Mouse (Mus musculus) kidney, adult 18-20 months (tissue): ENCODE measurements around the gene Calhm3.
"Not testable (repeated sequence)": the region's sequence is repeated elsewhere in the genome, so short reads cannot be mapped to it uniquely, and the experiment has no call there.

Source experiments
- DNase-seq: peaks from one replicate; pipeline ENCODE4 v3.0.0; 2021

Gene Calhm3

GRCm38 (mm10) chr19:47166758-47167157, 9.2 kb upstream of the Calhm3 start:
- DNase-seq = no peak

DNA sequence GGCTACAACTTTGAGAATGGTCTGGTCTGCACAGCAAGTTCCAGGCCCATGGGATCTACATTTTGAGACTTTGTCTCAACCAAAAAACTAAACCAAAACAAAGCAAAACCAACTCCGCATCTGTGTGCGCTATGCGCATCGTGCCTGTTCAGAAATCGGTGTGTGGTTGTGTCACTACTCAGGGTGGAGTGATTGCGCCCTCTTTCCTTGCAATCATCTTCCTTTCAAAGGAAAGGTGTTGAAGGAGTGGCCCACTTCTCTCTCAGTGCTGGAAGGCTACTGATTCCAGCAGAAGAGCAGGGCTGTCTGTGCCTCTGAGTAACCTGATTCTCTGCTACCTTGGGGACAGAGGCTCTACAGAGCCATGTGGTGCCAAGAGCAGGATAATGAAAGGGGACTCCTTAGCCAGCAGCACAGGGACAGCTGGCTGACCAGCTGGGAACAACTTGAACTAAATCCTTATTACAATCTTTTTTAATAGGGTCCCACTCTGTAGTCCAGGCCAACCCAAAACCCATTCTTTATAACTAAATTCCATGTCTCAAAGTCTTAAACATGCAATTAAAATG, 5.7 kb upstream of the Calhm3 start:
- no peak for DNase-seq

DNA sequence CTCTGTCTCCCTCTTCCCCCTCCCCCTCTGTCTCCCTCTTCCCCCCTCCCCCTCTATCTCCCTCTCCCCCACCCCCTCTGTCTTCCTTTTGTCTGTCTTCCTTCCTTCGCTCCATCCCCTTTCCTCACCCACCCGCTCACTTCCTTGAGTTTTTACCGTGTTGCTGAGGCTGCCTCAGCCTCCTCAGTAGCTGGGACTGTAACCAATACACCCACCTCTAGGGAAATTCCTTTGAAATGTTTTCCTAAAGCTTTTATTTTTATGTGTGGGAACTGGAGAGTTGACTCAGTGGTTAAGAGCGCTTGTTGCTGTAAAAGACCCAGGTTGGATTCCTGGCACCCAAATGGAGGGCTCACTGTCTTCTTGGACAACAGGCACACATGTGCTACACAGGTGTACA, 4.1 kb upstream of the Calhm3 start:
- DNase-seq = no peak

- DNase-seq = no peak
These were observed 3.8 kb downstream of the Calhm3 start for GRCm38 (mm10) chr19:47153767-47154166.

DNA sequence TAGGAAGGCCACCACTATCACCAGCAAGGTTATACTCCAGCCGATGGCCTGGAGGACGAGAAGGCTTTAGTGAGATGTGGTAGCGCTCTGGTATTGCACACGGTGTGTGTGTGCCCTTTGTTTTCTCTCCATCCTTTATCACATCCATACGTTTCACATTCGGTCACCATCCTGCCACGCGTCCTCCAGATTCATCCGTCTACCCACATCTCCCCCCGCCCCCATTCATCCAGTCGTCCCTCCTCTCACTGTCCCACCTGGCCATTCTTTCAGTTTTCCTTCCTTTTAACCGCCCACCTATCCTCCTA, 5.5 kb downstream of the Calhm3 start:
- DNase-seq = no peak

- no peak for DNase-seq
These were observed 6.1 kb downstream of the Calhm3 start for GRCm38 (mm10) chr19:47151332-47152061.

DNA sequence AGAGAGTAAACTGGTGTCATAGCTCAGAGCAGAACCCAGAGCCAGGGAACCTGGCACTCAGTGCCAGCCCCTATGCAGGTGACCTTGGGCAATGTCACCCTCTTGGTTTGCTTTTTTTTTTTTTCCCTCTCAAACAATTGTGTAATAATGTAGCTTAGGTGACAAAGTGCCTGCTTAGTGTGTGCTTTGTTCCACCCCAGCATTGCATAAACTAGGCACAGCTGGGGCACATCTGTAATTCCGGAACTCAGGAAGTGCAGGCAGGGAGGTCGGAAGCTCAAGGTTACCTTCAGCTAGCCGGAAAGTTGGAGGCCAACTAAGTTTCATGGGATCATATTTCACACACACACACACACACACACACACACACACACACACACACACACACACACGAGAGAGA, 7.7 kb downstream of the Calhm3 start:
- no peak for DNase-seq

- DNase-seq = no peak
These were observed 9.2 kb downstream of the Calhm3 start for GRCm38 (mm10) chr19:47148267-47148847.

DNA sequence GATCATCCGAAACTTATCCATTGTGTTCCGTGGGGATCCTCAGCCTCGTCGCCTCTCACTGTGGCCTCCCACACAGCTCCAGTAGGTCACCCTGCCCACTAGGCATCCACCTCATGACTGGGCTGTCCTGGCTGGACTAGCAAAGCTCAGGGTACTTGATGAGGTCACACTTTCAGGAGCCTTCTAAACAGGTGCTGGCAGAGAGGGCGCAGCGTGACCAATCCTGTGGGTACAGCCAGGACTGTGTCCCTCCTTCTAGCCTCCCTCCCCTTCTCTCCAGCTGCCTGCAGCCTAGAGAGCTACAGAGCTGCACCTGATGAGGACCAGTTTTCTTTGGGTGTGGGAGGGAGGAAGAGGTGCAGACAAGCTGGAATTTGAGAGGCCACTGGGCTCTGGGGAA, 13.4 kb downstream of the Calhm3 start, which contains the start of gene Calhm1:
Calhm1 (minus strand) TSS at position 101 of the 400 bp plus-strand sequence.
- DNase-seq = no peak

DNA sequence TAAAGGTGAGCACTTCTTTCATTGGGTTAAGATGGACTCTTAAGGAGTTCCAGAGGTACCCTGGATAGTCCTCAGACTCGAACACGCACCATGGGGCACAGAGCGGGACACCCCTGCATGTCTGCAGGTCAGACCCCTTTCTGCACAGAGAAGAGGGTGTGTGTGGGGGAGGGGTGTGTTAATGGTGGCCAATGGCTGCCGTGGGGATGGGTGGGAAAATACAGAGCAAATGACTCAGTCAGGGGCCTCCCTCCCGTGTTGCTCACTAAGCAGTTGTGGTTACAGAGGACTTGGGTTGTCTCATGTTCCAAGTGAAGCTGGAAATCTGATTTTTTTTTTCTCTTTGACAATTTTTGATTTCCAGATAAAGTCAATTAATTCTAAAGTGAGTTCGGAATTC, 15.1 kb downstream of the Calhm3 start:
- DNase-seq = no peak

DNA sequence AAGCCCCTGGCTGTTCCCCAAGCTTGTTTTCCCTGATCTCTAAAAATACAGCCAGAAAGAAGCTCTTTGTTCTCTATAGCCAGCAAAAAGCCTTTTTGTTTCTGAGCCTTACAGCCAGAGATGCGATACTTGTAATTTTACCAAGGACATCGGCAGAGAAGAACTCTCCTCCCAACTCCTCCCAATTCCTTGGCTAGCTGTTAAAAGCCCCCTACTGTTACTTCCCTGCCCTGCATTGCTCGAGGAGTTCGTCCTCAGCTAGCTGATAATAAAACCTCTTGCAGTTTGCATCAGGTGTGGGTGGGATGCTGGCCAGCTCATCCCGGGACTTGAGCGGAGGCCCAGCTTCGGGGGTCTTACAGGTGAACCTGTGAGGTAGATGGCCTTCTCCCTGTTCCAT, 18.0 kb downstream of the Calhm3 start:
- not testable (repeated sequence) for DNase-seq

DNA sequence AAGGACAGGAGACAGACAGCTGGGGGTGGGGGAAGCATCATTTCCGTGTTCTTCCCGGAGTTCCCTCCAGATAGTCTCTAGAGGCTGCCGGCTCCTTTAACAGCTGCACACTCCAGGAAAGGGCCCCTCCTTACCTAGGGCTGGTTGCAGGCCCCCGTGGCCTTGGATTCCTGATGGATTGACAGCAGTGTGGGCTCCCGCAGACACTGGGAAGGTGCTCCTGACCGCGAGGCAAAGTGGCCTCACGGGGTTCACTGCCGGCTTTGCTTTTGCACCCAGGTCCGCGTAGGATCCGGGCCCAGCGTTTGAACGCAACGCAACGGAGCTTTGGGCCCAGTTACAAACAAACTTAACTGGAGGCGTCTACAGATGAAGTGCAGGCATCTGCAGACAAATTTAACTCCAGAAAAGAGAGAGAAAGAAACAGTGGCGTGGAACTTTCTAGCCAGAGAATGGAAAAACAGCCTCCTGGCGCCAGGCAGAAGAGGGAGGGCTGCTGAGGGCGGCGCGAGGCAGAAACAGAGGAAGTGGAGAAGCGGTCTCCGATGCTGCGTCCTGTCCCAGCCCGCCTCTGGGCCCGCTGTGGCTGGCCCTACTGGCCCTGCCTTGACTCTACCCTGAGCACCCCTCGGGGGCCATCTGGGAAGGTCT, 19.7 kb downstream of the Calhm3 start, which contains the start of gene Calhm2:
Calhm2 (minus strand) TSS at position 524 of the 651 bp plus-strand sequence.
- DNase-seq = peak; percentile 48

DNA sequence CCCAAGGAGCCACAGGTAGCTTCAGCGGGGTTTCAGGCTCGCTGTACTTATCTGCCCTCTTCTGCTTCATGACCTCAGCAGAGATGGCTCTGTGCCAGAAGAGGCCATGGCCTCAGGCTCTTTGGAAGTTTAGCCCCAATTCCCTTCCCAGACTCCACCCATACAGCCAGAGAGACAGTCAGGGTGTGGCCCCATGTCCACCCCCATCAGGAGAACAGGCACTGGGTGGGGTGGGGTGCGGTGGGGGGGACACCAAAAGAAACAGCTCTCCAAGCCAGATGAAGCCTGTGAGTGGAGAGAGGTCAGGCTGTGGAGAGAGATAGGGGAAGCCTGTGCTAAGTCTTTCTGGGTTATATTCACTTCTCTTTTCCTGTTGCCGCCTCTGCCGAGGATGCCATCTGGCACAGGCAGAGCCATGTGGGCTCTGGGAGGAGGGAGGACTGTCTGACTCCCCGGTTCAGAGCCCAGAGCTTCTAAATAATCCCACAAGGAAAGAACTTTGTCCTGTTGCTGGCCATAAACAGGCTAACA, 20.4 kb downstream of the Calhm3 start:
- peak; percentile 60 for DNase-seq

GRCm38 (mm10) chr19:47136170-47136569, 21.4 kb downstream of the Calhm3 start:
- DNase-seq = no peak

DNA sequence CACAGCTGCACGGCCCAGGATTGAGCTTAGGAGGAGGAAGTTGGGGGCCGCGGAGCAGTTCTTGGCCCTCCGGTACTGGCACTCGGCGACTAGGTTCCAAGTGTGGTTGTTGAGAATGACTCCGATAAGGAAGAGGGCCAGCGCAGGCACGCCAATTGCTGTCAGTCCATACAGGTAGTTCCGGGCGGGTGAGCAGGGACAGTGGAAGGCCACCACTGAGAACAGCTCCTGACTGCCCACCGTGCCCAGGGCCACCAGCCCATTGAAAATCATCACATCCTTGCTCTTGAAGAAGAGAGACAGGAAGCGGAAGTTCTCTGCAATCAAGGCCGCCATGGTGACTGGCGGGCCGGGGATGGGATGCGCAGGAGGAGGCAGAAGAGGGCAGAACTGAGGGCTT, 22.0 kb downstream of the Calhm3 start:
- no peak for DNase-seq

- no peak for DNase-seq
These were observed 24.4 kb downstream of the Calhm3 start for GRCm38 (mm10) chr19:47133161-47133560.

- DNase-seq = no peak
These were observed 26.9 kb downstream of the Calhm3 start for GRCm38 (mm10) chr19:47130551-47131125.

DNA sequence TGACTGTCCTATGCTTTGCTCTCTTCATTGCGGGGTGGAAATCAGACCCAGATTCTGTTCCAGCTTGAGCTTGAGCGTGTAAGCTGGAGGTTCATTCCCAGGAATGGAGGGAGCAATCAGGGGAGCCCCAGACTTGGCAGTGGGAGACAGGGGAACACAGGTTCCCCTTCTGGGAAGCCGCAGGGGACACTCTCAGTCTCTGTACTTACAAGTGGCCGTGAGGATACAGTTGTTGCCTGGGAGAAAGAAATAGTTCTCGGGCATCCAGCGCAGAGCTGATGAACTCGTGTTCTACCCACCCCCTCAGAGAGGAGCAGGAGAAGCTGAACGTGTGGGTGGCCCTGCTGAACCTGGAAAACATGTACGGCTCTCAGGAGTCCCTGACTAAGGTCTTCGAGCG, 28.7 kb downstream of the Calhm3 start:
- no peak for DNase-seq

- no peak for DNase-seq
These were observed 29.4 kb downstream of the Calhm3 start for GRCm38 (mm10) chr19:47128164-47128563.

- DNase-seq = no peak
These were observed 34.8 kb downstream of the Calhm3 start for GRCm38 (mm10) chr19:47122802-47123201.

DNA sequence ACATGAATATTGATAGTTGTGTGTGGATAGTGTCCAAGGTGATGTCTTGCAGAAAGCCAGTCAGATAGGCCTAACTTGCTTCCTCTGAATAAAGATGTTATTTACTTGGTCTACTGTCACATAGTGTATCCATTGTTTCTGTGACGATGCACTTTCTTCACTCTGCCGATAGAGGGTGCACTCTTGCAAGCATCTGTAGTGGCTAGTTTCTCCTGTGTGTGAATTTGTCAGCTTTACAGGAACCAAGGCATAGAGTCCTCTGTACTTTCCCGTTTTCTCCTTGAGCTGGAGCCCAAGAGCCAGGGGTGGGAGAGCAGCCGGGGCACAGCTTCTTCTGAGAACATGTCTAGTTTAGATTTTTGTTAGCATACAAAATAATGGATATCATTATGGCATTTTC, 36.5 kb downstream of the Calhm3 start:
- peak; percentile 23 for DNase-seq

DNA sequence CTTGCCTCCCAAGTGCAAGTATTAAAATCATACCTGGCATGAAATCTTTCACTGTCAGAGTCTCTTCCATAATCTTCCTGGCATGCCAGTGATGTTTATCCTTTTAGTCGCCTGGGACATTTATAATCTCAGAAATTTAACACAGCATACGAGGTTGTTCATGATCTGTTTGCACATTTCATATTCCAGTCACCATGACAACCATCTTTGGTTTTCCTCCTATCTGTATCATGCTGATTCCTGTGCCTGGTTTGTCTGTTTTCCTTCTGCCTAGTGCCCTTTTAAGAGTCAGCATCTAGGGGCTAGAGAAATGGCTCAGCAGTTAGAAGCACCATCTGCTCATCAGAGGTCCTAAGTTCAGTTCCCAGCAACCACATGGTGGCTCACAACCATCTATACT, 38.9 kb downstream of the Calhm3 start:
- DNase-seq = no peak

GRCm38 (mm10) chr19:47104641-47105271, 52.8 kb downstream of the Calhm3 start:
- no peak for DNase-seq
